Mouse (Mus musculus) limb, embryonic 10.5 days (tissue): ENCODE results near the gene Ptger4. TPM values are rescaled to one million over a fixed set of nuclear protein-coding genes. Genes with fewer than 3 reads are reported as not detected.
A peak's percentile ranks its signal among the peaks of the same experiment; 100 is the strongest.

ENCODE experiments used
- DNase-seq: peaks from one replicate; pipeline ENCODE4 v3.0.0-alpha.2; 2017; ENCODE audit warnings: low spot score
- H3K27ac ChIP-seq: fragments of 300-500 bp; sonication (generic); 2 replicates; pipeline ENCODE4 v1.5.1; 2016; ENCODE audit warnings: mild to moderate bottlenecking
- H3K27me3 ChIP-seq: fragments of 300-500 bp; sonication (generic); 2 replicates; pipeline ENCODE4 v1.6.1; 2016; ENCODE audit warnings: low read depth, mild to moderate bottlenecking; ENCODE audit not compliant: poor library complexity, severe bottlenecking
- H3K36me3 ChIP-seq: fragments of 300-500 bp; sonication (generic); 2 replicates; pipeline ENCODE4 v1.6.1; 2016; ENCODE audit warnings: mild to moderate bottlenecking, moderate library complexity
- H3K4me1 ChIP-seq: fragments of 300-500 bp; sonication (generic); 2 replicates; pipeline ENCODE4 v1.6.1; 2016
- H3K4me3 ChIP-seq: fragments of 300-500 bp; sonication (generic); 2 replicates; pipeline ENCODE4 v1.5.1; 2016; ENCODE audit warnings: mild to moderate bottlenecking, moderate library complexity
- H3K9me3 ChIP-seq: fragments of 300-500 bp; sonication (generic); replicated peaks from 2 replicates; pipeline ENCODE4 v1.6.1; 2016; ENCODE audit warnings: mild to moderate bottlenecking
- WGBS: fragments of 180-500 bp; shearing (Covaris S2); methylation state at CpG from one replicate; pipeline ENCODE4 v1.1.7; 2016; 5-methylcytosine and 5-hydroxymethylcytosine counted together
- polyA plus RNA-seq: library from polyadenylated mRNA; unstranded; fragments of >200 nt; fragmentation: Nextera tagmentation; extraction: Ambion mirVana; gene quantifications from 2 replicates; pipeline ENCODE4 v1.2.1, GENCODE M21; 2016

Ptger4 gene
- polyA plus RNA-seq, 1 experiment from 2014 or later: 1.4 TPM

DNA sequence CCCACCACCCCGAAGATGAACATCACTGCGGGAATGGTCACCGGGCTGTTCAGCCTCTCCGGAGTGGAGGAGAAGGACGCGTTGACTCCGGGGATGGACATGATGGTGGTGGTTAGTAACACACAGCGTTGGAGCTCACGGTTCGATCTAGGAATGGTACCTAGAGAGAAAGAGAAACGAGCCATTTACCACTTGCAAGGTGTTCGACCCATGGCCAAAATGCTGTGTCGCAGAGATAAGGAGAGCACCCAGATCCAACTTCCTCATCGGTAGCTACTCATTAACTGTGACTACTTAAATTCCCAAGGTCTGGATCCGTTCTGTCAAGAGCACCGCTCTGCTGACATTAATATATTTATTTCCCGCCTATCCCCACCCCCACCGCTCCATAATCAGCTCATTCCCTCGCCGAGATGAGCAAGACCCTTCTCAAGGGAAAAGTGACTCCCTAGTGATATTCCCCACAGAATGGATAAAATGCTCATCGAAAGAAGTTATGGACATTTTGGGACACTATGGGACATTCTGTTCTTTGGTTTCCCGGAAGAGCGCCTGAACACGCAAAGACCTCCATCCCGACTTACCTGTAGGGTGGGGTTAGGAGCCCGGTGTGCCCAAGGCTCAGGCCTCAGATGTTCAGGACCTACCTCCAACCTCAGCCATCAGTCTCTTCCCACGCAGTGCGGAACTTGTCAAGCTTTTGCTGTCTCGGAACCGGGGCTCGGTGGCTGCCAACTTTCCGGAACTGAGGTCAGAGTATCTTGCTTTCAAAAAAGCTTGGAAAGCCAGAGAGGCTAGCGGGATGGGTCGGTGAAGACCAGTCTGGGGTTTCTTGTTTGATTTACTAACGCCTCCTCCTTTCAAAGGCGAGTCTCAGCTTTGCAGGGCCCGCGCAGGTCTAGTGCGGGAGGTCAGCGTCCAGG lies 690 bp downstream of the Ptger4 start:
- WGBS: 6% methylated on average over 40 of the region's 40 CpGs
- peak; percentile 36 for DNase-seq
- peaks cover 54% of the 10 kb centered on the region for H3K27me3 ChIP-seq

DNA sequence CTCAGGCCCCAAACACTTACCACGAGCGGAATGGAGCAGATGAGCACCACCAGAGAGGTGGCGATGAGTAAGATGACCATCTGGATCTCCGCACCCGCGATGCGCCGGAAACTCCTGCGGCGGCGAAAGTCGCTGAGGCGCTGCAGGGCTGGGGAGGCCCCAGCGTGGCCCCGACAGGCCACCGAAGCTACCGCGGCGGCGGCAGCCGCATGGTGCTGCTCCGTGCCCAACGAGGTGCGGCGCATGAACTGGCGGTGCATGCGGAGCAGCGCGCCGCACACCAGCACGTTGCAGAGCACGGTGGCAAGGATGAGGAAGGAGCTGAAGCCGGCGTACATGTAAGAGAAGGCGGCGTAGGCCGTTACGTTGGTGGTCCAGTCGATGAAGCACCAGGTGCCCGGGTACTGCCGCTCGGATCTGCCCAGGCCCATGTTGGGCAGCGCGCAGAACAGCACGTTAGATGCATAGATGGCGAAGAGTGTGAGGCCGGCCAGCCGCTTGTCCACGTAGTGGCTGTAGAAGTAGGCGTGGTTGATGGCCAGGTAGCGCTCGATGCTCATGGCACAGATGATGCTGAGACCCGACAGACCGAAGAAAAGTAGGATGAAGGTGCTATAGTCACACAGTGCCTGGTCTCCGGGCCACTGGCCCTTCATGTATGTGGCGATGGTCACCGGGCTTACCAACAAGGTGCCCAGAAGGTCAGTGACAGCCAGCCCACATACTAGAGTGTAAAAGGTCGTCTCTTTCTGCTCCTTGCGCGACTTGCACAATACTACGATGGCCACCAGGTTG lies 1.5 kb downstream of the Ptger4 start:
- H3K36me3 ChIP-seq: no peaks in the 10 kb centered on the region
- 2% methylated on average over 61 of the region's 61 CpGs for WGBS
- peaks cover 29% of the 10 kb centered on the region for H3K4me1 ChIP-seq
- H3K27me3 ChIP-seq: peaks cover 54% of the 10 kb centered on the region
- peak overlapping the region; percentile 77 for H3K27ac ChIP-seq
- peak; percentile 64 for DNase-seq
- peak overlapping the region; percentile 66 for H3K4me3 ChIP-seq
- no peaks in the 10 kb centered on the region for H3K9me3 ChIP-seq

More for the DNA sequence above, 690 bp downstream of the Ptger4 start:
- Histone ChIP-seq H3K36me3 (no peaks in the 10 kb centered on the region), H3K9me3 (no peaks in the 10 kb centered on the region), H3K4me1 (peaks cover 29% of the 10 kb centered on the region), H3K27ac (peak overlapping the region; percentile 55), H3K4me3 (peak overlapping the region; percentile 66)

DNA sequence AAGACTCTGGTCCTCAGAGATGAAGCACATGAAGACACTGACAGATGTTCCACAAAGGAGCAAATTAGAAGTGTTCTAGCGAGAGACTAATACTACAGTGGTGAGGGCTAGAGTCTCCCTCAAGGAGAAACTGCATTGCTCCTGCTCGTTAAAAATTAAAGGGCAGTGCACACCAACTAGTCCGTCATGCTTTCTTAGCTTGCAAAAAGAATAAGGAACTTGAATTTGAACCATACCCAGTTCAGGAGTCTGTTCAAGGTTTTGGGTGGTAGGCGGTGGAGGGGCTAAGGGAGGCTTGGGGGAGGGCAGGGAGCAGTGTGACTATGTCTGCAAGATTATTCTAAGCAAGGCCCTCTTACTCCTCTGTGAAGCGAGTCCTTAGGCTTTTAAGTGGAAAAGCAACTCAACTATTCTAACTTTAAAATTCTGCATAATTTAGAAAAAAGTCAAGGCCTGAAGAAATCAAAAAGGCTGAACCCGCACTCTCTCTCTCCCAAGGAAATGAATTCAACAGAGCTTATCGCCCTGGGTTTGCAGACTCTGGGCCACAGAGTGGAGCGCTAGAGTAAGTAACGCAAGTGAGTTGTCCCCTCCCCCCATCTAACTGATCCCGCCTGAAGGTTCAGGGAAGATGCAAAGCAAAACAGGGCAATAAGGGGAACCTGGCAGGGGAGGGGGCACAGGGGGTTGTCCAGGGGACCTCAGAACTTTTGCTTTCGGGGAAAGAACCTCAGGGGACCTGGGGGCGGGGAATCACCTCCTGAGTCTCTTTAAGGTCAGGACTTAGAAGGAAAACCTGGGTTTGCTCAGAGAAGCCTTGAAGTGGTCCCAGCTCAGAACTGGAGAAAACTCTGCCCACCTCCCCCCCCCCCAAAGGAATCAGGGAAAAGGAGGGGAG lies 2.4 kb downstream of the Ptger4 start:
- no peaks in the 10 kb centered on the region for H3K36me3 ChIP-seq
- WGBS: 18% methylated on average over 12 of the region's 12 CpGs
- peaks cover 29% of the 10 kb centered on the region for H3K4me1 ChIP-seq
- peaks cover 54% of the 10 kb centered on the region for H3K27me3 ChIP-seq
- H3K9me3 ChIP-seq: no peaks in the 10 kb centered on the region
- H3K27ac ChIP-seq: peak overlapping the region; percentile 77
- H3K4me3 ChIP-seq: peak overlapping the region; percentile 66
- DNase-seq: peak; percentile 63

DNA sequence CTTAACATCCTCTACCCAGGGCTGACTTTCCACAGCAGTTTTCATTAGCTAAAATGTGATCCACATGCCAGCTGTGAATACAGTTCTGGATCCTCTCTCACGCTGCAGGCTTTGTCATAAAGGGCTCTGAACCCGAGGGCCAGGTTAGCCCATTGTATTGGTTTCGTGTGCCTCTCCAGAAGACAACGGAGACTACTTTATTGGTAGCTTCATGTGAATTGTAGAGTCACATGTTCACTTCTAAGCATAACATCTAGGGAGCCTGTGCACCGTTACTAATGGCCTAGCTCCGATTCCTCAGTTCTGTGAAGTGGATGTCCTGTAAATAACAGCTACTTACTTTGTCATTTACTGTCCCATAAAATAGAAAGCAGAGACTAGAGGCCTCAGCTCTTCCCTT lies 3.6 kb downstream of the Ptger4 start:
- H3K36me3 ChIP-seq: no peaks in the 10 kb centered on the region
- H3K27me3 ChIP-seq: peaks cover 50% of the 10 kb centered on the region
- DNase-seq: no peak
- H3K27ac ChIP-seq: no peak overlapping the region
- peaks cover 29% of the 10 kb centered on the region for H3K4me1 ChIP-seq
- H3K4me3 ChIP-seq: no peak overlapping the region
- 71% methylated on average over 6 of the region's 6 CpGs for WGBS
- H3K9me3 ChIP-seq: no peaks in the 10 kb centered on the region

DNA sequence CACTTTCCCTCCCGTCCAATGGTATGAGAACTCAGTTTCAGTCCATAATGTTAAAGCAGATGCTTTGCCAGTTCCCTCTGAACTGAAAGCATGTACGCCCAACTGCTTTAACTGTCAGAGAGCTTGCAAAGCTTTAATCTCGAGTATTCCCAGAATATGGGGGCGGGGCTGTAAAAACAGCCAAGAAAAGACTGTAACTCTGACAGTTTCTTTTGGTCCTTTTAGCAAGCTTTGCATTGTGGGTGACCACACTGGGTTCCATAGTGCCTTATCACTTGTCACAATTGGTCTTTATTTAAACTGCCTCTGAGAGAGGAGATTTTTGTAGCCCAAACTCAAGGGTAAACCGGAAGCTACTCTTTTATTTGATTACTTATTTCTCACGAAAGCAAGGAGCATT lies 4.1 kb downstream of the Ptger4 start:
- Histone ChIP-seq H3K9me3 (no peaks in the 10 kb centered on the region), H3K27ac (no peak overlapping the region), H3K4me1 (peaks cover 29% of the 10 kb centered on the region), H3K27me3 (peaks cover 46% of the 10 kb centered on the region), H3K36me3 (no peaks in the 10 kb centered on the region), H3K4me3 (no peak overlapping the region)
- DNase-seq: no peak
- WGBS: 78% methylated on average over 6 of the region's 6 CpGs

DNA sequence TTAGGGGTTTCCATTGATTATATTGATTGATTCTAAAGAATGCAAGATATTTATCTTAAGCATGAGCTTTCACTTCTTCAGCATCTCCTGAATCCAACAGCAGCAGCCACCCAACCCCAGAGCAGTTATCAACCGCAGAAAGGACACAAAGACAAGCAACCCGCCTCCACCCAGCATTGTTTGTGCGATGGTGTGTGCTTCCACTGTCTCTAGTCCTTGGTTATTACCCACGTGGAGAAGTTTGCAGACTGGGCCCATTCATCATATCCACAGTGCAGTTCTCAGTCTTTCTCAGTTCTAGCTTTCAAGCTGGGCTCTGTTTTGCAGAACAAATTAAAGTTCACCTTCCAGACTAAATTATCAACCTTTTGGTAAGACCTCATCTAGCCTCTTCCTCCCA lies 4.6 kb downstream of the Ptger4 start:
- peaks cover 25% of the 10 kb centered on the region for H3K4me1 ChIP-seq
- WGBS: 89% methylated on average over 4 of the region's 4 CpGs
- H3K27me3 ChIP-seq: peaks cover 40% of the 10 kb centered on the region
- no peak overlapping the region for H3K4me3 ChIP-seq
- no peaks in the 10 kb centered on the region for H3K9me3 ChIP-seq
- no peak overlapping the region for H3K27ac ChIP-seq
- no peak for DNase-seq
- H3K36me3 ChIP-seq: no peaks in the 10 kb centered on the region

DNA sequence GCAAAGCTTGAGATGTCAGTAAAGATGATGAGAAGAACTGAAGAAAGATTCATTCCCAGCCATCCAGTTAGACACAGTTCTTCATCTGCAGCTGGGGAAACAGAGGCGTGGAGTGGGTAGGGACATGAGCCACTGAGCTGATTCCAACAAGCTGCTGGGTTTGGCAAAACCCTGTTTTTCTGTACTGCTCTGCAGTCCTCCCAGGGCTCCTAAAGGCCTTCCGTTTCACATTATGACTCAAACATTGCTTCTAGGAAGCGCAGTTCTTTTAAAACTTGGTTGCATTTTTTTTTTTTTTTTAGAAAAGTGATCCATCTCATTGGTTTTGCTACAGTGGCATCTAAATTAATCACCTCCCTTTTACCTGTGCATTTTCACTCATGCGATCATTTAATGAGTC lies 5.4 kb downstream of the Ptger4 start:
- Histone ChIP-seq H3K36me3 (no peaks in the 10 kb centered on the region), H3K27me3 (peaks cover 32% of the 10 kb centered on the region), H3K27ac (no peak overlapping the region), H3K9me3 (no peaks in the 10 kb centered on the region), H3K4me1 (peaks cover 19% of the 10 kb centered on the region), H3K4me3 (no peak overlapping the region)
- DNase-seq: no peak
- 94% methylated on average over 4 of the region's 4 CpGs for WGBS

DNA sequence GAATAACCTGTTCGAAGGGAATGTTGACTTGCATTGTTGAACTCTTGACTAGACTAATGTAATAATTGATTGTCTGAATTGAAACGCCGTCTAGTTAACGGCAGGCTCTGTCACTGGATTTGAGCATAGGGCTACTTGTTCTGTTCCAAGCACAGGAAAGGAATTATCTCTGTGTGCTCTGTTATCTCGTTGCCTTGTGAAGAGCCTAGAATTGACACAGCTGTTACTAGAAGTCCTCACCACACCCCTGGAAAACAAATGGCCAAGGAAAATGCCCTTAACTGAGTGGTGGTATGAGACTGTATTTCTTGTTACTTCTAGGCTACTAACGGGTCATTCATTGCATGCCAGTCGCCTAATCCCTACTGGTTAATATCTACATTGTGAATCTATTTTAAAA lies 5.9 kb downstream of the Ptger4 start:
- H3K4me1 ChIP-seq: peaks cover 14% of the 10 kb centered on the region
- no peaks in the 10 kb centered on the region for H3K9me3 ChIP-seq
- H3K27me3 ChIP-seq: peaks cover 27% of the 10 kb centered on the region
- no peaks in the 10 kb centered on the region for H3K36me3 ChIP-seq
- H3K27ac ChIP-seq: no peak overlapping the region
- no peak for DNase-seq
- H3K4me3 ChIP-seq: no peak overlapping the region
- 85% methylated on average over 7 of the region's 7 CpGs for WGBS

DNA sequence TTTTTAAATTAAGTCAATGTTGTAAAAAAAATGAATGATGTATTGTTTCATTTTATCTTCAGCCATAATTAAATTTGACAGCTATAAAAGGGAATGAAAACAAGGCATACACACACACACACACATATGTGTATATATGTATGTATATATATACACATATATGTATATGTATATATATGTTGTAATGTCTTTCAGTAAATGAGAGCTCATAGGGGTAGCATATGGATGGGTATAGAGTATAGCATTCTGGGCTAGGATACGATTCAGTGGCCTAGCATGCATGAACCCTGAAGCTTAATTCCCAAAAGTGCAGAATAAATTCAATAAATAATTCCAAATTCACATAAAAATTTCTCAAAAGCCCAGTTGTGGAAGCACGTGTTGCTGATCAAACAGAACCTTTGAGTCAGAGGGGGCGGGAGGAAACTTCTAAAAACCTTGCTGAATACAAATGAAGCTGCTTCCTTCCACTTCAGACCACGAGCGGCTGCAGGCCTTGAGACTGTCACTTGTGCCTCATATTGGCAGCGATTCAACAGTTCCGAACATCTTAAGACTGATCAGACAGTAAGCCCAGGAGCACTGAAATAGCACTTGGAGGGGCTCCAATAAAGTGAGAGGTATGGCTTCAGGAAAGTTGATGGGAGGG lies 6.9 kb downstream of the Ptger4 start:
- Histone ChIP-seq H3K4me3 (no peak overlapping the region), H3K27me3 (peaks cover 18% of the 10 kb centered on the region), H3K4me1 (peaks cover 5% of the 10 kb centered on the region), H3K9me3 (no peaks in the 10 kb centered on the region), H3K27ac (no peak overlapping the region), H3K36me3 (no peaks in the 10 kb centered on the region)
- 78% methylated on average over 7 of the region's 7 CpGs for WGBS
- no peak for DNase-seq

DNA sequence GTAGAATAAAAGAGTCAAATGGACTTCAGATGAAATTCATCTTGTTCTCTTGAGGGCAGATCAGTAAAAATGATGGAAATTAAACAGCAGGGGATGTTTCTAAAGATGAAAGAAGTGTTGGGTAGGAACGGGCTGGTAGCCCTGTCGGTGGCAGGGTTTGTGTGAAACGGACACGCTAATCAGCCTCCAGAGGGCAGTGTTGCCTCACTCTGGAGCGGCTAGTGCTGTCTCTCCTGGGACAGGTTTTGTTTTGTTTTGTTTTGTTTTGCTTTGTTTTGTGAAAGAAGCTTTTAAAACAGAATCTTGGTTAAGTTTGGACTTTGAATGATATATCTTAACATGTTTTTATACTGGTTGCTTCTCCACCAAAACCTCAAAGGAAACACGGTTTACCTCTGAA lies 7.4 kb downstream of the Ptger4 start:
- DNase-seq: peak; percentile 86
- 16% methylated on average over 6 of the region's 6 CpGs for WGBS

DNA sequence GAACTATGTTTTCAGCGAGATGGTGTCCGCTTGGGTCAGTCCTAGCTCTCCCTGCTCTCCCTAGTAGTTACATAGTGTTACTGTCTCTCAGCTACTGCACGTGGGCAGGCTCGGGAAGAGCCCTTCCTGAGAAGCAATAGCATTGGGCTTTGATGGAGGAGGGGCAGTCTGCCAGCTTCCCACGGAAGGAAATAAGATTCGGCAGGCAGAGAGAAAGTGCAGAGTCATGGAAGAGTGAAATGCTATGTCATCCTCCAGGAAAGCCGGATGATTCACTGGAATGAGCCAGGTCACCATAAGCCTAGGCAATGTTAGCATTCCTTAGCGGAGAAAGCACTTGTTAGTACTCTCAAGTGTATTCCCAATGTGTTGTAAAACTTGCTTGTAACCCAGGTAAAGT lies 8.5 kb downstream of the Ptger4 start:
- WGBS: 48% methylated on average over 8 of the region's 8 CpGs
- no peak for DNase-seq

More for the DNA sequence above, 7.4 kb downstream of the Ptger4 start:
- Histone ChIP-seq H3K4me1 (no peaks in the 10 kb centered on the region; the same call in 1 of the 2 replicates), H3K4me3 (no peak overlapping the region), H3K27me3 (peaks cover 12% of the 10 kb centered on the region), H3K27ac (no peak overlapping the region), H3K36me3 (no peaks in the 10 kb centered on the region), H3K9me3 (no peaks in the 10 kb centered on the region)

DNA sequence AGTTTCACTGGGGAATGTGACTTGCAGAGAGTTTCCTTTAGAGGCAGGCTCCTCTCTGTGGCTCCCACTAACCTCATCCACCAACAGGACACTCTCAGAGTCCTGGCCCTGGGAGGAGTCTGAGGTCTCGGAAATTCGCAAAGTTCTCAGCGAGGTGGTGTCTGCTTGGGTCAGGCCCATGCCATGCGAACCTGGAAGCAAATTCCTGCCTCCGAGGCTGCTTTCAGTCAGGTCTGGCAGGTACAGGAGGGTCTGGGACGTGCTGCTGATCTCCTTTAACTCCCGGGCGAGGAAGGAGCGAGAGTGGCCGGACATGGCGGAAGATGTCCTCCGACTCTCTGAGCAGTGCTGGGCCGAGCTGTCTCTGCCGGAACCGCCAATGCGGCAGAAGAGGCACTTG lies 9.3 kb downstream of the Ptger4 start:
- Histone ChIP-seq H3K27me3 (no peaks in the 10 kb centered on the region), H3K4me3 (no peak overlapping the region), H3K9me3 (no peaks in the 10 kb centered on the region), H3K4me1 (no peaks in the 10 kb centered on the region), H3K36me3 (no peaks in the 10 kb centered on the region), H3K27ac (no peak overlapping the region)
- WGBS: 83% methylated on average over 16 of the region's 16 CpGs
- no peak for DNase-seq

More for the DNA sequence above, 8.5 kb downstream of the Ptger4 start:
- Histone ChIP-seq H3K4me3 (no peak overlapping the region), H3K27me3 (peaks cover 3% of the 10 kb centered on the region; the same call in 1 of the 2 replicates), H3K4me1 (no peaks in the 10 kb centered on the region), H3K9me3 (no peaks in the 10 kb centered on the region), H3K36me3 (no peaks in the 10 kb centered on the region), H3K27ac (no peak overlapping the region)
